Mouse (Mus musculus) layer of hippocampus, adult 18-20 months (tissue): Measurements from ENCODE around the gene Zfp59. TPM values are rescaled to one million over a fixed set of nuclear protein-coding genes. Genes with fewer than 3 reads are reported as not detected.
"Not testable (repeated sequence)": the region's sequence is repeated elsewhere in the genome, so short reads cannot be mapped to it uniquely, and the experiment has no call there.

ENCODE experiments used
- DNase-seq, 2 experiments: peaks; one replicate each; pipeline ENCODE4 v3.0.0; 2022; ENCODE audit warnings: low spot score in 2 of 2
- long read RNA-seq: library from polyadenylated mRNA; stranded (forward); transcript quantifications from one replicate; pipeline ENCODE4 v2.0.0, GENCODE M21; 2021
- total RNA-seq, 2 experiments: library from RNA; stranded (reverse); gene quantifications; 2 replicates each; pipeline ENCODE4 v1.2.3; 2021

Gene Zfp59
- total RNA-seq = 1 to 10 TPM; 4.2 to 4.7 TPM
- long read RNA-seq, partial matches to known transcripts = 0 of 4 reads
- long read RNA-seq, other reads (novel, unspliced or antisense) = 1 of 4 reads

DNA sequence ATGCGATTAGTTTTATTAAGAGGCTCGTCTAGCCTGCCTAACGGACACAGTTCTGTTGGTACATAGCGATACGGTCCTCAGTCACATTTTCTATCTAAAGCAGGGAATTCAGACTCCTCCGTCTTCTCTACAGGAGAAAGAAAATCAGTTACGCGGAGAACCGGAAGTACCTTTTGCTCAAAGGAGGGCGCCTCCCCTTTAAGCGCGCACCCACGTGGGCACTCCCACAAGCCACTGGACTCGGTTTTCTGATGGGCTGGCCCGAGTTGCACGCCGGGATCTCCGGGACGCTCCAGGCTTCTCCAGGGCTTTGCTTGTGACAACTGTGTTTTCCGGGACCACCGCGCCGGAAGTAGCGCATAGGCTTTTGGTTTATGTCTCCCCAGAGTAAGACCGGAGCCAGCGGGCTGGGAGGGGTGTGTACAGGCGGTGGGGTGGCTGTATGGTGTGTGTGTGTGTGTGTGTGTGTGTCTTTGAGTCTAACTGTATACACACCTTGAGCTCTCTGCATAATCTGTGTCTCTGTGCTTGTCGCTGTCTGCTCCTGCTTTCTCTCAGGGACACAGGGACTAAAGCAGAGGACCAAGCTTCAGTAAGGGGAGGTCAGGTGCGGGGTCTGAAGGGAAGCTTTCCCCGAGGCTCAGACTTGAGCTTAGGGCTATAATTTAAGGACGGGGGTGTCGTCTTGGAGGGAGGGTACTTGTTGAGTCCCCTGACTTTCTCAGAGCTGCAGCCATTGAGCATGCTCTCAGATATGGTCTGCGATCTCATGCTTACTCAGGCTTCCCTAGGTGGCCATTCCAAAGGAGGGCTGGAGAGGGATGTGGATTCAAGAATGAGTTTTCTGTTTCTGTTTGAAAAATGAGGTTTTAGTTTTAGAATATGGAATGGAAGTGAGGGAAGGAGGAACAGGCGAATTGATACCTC lies at the start of gene Zfp59:
TSS of gene Zfp59 (plus strand) at position 285 of the 927 bp plus-strand sequence.
- peak; percentile 84 to 92 for DNase-seq

DNA sequence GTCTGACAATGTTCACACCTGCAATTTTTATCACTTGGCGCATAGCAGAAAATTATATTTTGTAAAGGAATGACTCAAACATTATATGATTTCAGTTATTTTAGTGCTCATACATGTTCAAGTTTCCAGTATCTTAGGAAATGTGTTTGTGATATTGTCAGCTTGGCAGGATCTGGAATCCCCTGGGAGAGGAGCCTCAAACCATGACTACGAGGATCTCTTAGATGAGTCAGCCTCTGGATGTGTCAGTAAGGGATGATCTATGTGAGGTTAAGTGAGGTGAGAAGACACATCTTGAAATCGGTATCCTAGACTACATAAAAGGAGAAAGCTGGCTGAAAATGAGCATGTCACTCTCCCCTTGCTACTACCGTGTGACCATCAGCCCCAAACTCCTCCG lies 49.1 kb upstream of the Zfp59 start:
- no peak for DNase-seq

DNA sequence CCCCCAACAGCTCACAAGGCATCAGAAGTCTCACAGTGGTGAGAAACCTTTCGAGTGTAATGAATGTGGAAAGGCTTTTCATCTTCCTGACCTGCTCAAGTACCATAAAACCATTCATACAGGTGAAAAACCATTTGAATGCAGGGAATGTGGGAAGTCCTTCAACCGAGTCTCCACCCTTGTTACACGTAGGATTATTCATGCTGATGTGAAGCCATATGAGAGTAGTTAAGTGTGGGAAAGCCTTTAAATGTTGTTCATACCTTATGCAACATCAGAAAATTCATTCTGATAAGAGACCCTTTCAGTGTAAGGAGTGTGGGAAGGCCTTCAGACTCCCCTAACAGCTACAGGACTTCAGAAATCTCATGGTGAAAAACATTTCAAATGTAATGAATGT lies 44.5 kb upstream of the Zfp59 start:
- DNase-seq = not testable (repeated sequence)

DNA sequence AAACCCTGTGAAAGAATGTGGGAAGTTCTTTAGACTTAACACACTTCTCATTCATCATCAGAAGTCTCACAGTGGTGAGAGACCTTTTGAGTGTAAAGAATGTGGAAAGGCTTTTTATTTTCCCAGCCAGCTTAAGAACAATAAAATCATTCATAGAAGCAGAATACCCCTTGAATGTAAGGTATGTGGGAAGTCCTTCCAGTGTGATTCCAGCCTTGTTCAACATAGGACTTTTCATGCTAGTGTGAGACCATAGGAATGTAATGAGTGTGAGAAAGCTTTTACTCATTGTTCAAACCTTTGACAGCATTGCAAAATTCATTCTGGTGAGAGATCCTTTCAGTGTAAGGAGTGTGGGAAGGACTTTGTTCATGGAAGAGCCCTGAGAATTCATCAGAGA lies 43.8 kb upstream of the Zfp59 start:
- no peak for DNase-seq

DNA sequence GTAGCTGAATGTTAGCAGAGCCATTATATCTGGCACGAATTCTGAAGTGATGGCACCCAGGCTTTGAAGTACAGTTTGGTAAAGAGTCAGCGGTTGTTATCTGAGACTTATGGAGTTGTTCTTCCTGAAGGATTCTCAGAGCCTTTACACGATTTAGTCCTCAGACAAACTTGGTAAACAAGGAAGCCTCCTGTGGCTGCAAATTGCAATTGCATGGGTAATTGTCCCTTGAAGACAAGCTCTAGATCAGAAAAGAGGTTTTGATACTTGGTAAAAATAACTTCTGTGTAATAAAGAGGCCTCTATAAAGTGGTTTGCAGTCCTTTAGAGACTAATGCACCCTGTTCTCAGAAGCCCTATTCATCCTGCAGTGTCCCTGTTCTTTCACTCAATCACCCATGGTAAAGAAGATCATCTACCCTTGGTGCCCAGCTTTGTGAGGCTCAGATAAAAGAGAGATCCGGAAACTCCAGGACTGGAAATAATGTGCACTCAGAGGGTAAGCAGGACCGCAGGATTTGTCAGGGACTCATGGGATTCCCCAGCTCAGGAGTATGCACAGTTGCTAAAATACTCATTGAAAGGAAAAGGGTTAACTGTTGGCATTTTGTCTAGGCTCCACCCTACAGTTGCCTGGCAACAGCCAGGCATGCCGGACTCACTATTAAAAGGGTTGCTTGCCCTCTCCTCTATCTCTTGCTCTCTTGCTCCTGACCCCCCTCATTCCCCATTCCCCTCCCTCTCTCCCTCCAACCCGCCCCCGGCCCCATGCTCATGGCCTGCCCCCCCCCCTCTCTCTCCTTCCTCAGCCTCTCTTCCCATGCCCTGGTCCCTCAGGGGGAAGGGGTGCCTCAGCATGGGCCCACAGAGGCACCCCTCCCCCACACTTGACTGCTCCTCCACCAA lies 40.2 kb upstream of the Zfp59 start:
- DNase-seq = no peak

DNA sequence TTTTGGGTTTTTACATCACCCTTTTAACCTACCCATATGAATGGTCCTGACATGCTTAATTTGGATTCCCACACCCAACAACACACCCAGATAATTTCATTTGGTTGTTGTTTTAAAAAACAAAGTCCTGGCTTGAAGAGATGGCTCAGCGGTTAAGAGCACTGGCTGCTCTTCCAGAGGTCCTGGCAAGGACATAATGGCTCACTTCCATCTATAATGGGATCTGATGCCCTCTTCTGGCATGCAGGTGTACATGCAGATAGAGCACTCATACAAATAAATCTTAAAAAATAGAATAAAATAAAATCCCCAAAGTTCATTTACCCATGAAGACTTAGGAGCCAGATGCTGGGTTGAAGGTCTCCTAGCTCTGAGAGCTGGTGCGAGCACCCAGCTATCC lies 37.3 kb upstream of the Zfp59 start:
- DNase-seq = no peak

DNA sequence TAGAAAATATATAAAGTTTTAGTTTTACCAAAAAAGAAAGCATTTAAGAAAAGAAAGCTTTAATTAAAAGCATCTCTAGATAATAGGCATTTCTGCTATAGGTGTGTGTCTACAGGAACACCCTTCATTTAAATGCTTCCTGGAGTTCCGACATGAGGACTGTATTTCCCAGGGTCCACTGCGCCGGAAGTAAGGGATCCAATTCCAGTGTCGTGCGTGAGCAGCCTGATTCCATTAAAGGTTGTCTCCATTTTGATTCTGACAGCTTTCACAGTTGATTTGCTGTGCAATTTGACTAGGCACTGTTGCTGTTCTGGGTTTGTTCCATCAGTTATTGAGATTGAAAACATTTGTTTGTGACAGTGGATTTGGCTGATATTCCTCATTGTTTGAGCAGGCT lies 35.4 kb upstream of the Zfp59 start:
- no peak for DNase-seq

DNA sequence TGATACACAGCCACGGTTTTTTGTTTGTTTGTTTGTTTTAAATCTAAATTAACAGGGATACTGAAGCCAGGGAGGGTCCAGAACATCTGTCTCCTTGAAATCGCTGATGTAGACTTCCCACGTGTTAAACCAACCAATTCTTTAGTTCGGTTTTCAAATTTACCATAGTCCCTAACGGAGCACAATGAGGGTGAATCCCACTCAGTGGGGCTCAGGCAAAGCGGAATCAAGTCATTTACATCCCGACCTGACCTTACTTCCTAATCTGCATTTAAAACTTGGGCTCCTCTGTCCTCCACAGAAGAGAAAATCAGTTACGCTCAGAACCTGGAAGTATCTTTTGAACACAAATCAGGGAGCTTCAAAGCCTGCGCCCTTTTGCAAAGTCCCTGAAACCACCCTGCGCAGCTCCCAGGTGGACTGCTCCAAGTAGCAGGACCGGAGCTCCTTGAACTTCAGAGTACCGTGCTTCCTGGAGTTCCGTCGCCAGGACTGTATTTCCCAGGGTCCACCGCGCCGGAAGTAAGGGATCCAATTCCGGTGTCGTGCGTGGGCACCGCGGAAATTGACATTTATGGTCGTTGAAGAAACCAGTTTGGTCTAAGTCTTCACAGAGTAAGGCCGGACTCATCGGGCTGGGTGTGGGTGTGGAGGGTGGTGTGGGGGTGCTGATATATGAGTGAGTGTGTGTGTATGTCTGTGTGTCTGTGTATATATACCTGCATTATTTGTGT lies 33.9 kb upstream of the Zfp59 start:
- DNase-seq = peak; percentile 81 to 91

DNA sequence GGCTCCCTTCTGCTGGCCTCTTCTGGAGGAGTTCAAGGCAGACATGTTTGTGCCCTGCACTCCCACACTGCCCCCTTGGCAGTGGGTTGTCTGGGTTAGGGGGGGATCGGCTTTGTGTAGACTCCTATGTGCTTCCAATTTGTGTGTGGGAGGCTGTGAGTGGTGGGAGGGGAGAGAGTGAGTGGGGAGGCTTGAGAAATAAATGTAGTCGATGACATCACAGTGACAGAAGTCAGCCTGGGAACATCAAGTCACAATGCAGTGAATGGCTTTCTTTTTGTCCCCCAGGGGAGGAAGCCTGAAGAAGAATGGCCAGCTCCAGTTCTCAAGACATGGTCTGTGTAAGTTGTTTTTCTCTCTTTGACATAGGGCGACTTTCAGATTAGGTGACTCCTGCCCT lies 31.5 kb upstream of the Zfp59 start, which contains the start of gene Zfp626:
TSS of gene Zfp626 (plus strand) at position 301 of the 400 bp plus-strand sequence.
- DNase-seq = not testable (repeated sequence)

DNA sequence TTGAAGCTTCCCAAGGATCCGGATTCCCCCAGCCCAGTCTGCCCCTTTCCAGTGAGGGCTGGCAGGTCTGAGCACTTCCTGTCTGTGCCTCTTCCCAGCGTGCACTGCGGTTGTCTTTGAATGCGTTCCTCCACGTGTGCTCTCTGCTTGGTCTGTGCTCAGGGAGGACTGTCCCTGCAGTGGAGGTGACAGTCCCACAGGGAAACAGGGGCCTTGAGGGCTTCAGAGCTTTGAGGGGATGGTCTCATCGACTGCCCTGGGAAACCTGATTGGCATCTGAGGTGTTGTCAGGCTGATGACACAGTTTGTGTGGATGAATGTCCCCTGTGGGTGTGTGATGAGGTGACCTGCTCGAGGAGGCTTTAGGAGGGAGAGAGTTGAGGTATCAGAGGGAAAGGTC lies 31.1 kb upstream of the Zfp59 start:
- not testable (repeated sequence) for DNase-seq

DNA sequence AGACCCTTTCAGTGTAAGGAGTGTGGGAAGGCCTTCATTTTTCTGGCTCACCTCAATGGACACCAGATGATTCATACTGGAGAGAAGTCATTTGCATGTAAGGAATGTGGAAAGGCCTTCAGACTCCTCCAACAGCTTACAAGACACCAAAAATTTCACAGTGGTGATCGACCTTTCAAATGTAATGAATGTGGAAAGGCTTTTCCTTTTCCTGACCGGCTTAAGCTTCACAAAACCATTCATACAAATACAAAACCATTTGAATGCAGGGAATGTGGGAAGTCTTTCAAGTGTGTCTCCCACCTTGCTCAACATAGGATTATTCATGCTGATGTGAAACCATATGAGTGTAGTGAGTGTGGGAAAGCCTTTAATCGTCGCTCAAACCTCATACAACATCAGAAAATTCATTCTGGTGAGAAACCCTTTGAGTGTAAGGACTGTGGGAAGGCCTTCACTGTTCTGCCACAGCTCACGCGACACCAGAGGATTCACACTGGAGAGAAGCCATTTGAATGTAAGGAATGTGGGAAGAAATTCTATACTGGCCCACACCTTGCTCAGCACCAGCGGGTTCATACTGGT lies 19.8 kb upstream of the Zfp59 start:
- no peak for DNase-seq

DNA sequence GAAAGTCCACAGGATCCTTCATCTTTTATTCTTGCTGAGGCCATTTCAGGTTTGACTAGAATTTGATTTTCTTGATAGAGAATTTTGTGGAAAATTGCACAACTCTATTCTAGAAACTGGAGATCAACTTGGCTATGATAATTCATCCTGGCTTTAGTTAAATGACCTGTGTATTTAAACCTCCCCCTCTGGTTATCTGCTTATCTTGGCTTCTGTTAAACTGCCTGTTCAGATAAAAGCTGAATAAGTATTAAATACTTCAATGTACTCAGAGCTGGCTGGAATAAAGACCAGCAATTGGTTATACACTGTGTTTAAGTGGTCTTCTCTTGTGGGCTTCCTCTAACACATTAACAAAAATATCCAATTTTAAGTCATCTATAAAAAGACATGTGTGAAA lies 15.8 kb upstream of the Zfp59 start:
- no peak for DNase-seq

DNA sequence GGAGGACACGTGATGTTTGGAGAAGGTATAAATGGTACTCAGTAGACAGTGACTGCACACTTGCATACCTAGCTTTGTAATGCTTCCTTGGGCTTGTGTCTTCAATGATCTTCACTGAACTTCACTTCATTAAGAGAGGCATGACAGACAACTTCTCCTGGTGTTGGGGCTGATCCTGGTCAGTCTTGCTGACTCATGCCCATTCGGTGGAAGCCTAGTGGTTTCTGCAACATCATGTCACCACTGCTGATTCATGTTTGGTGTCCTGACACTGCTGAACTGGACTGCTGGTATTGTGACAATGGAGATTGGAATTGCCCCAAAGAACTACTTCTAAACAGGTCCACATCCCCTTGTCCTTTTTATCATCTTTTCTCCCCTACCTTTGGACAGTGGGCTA lies 4.3 kb upstream of the Zfp59 start:
- DNase-seq = no peak

DNA sequence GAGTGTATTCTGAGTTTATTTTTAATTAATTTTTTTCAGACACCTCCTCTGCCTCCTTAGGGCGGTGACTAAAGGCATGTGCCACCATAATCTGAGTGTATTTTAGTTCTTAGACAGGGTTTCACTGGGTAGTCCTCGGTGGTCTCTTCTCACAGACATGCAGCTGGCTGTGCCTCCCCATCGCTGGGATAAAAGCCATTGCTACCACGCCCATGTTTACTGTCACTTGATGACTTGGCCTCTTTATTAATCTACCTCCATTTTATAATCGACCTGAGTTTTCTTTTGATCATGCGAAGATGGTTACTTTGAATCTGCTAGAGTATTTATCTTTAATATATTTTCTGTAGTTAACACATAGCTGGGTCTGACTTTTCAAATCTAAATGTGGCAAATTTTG lies 511 bp upstream of the Zfp59 start:
- no peak for DNase-seq

DNA sequence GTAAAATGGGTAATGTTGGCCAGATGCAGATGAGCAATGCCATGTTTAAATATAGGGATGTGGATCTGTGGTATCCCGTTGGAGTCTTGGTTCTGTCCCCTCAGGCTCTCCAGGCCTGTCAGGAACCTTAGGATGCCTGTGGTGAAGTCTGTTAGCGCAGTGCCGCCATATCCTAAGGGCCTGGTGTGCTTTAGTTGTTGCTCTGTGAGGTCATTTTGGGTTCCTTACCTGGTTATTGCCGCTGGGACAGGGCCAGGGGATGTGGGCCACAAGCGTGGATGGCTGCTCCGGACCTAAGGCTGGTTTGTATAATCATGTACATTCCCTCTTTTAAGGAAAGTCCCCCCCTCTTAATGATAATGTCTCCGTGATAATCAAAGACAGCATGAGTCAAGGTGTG lies 1.2 kb downstream of the Zfp59 start:
- no peak for DNase-seq

DNA sequence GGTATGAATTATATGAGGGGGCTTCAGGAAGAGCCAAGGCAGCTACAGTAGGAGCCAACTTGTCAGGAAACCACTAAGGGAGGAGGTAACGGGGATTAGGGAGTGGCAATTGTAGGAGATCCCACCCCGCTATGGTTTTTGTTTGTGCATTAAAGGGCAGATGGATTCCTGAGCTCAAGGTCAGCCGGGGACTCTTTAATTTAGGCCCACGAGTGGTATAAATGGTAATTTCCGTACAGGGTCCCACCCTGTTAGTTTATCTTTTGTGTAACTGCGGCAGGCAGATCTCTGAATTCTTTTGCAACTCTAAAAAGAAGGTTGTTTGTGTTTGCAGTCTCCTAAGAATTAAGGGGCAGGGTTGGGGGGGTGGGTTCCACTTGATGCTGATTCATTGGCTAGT lies 1.7 kb downstream of the Zfp59 start:
- no peak for DNase-seq

DNA sequence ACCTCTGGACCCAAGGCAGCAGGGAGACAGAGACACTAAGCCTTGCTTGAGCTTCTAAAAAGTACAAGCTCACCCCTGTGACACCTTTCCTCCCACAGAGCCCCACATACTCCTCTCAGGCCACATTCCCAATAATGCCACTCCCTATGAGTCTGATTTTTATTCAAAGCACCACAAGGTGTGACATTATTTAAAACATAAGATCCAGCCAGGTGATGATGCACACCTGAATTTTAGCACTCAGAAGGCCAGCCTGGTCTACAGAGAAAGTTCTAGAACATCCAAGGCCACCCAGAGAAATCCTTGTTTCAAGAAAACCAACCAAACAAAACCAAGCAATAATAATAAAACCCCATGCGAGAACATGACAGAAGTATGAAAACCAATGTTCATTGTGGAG lies 18.8 kb downstream of the Zfp59 start, which contains the start of gene Zfp607a:
TSS of gene Zfp607a (plus strand) at position 301 of the 400 bp plus-strand sequence.
- DNase-seq = no peak

DNA sequence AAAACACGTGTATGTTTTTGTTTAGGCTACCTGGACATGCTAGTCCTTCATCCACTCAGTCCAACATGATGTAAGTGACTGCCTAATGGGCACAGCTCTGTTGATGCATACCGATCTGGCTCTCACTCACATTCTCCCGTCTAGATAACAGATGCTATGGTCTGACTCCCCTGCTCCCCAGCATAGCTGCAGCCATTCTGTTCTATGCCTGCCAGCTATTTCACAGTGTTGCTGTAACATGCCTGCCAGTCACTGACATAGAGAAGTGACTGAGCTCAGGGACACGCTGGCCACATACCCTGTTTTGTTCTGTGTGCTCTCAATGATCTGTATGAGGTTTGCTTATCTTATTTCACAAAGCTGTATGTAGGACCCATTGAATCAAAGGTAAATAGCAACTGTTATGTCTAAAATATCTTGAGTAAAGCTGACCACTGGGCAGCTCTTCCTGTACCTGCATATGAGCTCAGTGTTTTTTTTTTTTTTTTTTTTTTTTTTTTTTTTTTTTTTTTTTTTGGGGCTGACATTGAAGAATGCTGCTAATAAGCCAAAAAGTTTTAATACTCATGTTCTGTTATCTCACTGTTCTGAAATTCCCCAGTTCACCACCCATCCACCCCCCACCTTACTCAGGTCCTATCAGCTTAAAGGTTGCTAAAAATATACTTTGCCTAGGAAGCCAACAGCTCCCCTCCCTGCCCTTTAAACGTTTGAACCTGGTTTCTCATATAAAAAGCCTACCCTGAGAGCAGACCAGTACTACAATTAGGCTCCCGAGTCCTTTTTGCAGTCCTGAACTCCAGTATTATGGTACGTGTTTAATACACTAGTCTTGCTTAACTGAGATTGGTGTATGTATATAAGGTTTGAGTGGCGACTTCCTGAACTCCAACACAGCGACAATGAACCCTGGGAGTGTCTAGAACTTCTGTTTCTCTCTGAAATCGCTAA lies 21.2 kb downstream of the Zfp59 start:
- no peak for DNase-seq
